Mouse (Mus musculus): Measurements from ENCODE around the gene Hpdl.
A peak's percentile ranks its signal among the peaks of the same experiment; 100 is the strongest.
"Not testable (repeated sequence)": the region's sequence is repeated elsewhere in the genome, so short reads cannot be mapped to it uniquely, and the experiment has no call there.

Gene Hpdl

GRCm38 (mm10) chr4:116821694-116822016, at the start of gene Hpdl:
Hpdl (minus strand) TSS chr4:116821707.
- no peak for DNase-seq (ENCODE audit: low read depth)

- no peak for DNase-seq (ENCODE audit: low read depth)
These were observed 48.4 kb upstream of the Hpdl start for GRCm38 (mm10) chr4:116869898-116870297.

GRCm38 (mm10) chr4:116862023-116862422, 40.5 kb upstream of the Hpdl start:
- DNase-seq (ENCODE audit: low read depth): no peak

GRCm38 (mm10) chr4:116859711-116860110, 38.2 kb upstream of the Hpdl start:
- no peak for DNase-seq (ENCODE audit: low read depth)

- DNase-seq (ENCODE audit: low read depth): no peak
These were observed 35.7 kb upstream of the Hpdl start for GRCm38 (mm10) chr4:116857203-116857602.

- no peak for DNase-seq (ENCODE audit: low read depth)
These were observed 32.8 kb upstream of the Hpdl start for GRCm38 (mm10) chr4:116854286-116854685.

- no peak for DNase-seq (ENCODE audit: low read depth)
These were observed 28.4 kb upstream of the Hpdl start for GRCm38 (mm10) chr4:116849901-116850300.

- no peak for DNase-seq (ENCODE audit: low read depth)
These were observed 22.8 kb upstream of the Hpdl start for GRCm38 (mm10) chr4:116844324-116844723.

- DNase-seq (ENCODE audit: low read depth): no peak
These were observed 19.3 kb upstream of the Hpdl start for GRCm38 (mm10) chr4:116840841-116841240.

- DNase-seq (ENCODE audit: low read depth): not testable (repeated sequence)
These were observed 18.6 kb upstream of the Hpdl start for GRCm38 (mm10) chr4:116840096-116840495.

- DNase-seq (ENCODE audit: low read depth): no peak
These were observed 17.5 kb upstream of the Hpdl start for GRCm38 (mm10) chr4:116838999-116839398.

GRCm38 (mm10) chr4:116830070-116830368, 8.5 kb upstream of the Hpdl start:
- DNase-seq (ENCODE audit: low read depth): no peak

- DNase-seq (ENCODE audit: low read depth): no peak
These were observed 8.0 kb upstream of the Hpdl start for GRCm38 (mm10) chr4:116829364-116830069.

GRCm38 (mm10) chr4:116827819-116828218, 6.3 kb upstream of the Hpdl start:
- DNase-seq (ENCODE audit: low read depth): peak; percentile 87

GRCm38 (mm10) chr4:116824541-116825004, 3.1 kb upstream of the Hpdl start:
- peak; percentile 88 for DNase-seq (ENCODE audit: low read depth)

- DNase-seq (ENCODE audit: low read depth): peak; percentile 78
These were observed 409 bp downstream of the Hpdl start for GRCm38 (mm10) chr4:116820902-116821693.

GRCm38 (mm10) chr4:116819968-116820901, 1.3 kb downstream of the Hpdl start:
- DNase-seq (ENCODE audit: low read depth): no peak

GRCm38 (mm10) chr4:116817486-116817885, 4.0 kb downstream of the Hpdl start:
- no peak for DNase-seq (ENCODE audit: low read depth)

GRCm38 (mm10) chr4:116815276-116815675, 6.2 kb downstream of the Hpdl start:
- DNase-seq (ENCODE audit: low read depth): no peak

GRCm38 (mm10) chr4:116811012-116811411, 10.5 kb downstream of the Hpdl start:
- no peak for DNase-seq (ENCODE audit: low read depth)

- peak; percentile 98 for DNase-seq (ENCODE audit: low read depth)
These were observed 14.0 kb downstream of the Hpdl start, which contains the start of the genes Toe1 and Mutyh for GRCm38 (mm10) chr4:116807197-116808129. Toe1 (minus strand) TSS chr4:116807640. Mutyh (plus strand) TSS chr4:116807723.

Data from induced T-regulatory cell, adult 2 months (primary cell).